Mouse (Mus musculus): ENCODE measurements around the gene Dgke. TPM values are rescaled to one million over a fixed set of nuclear protein-coding genes. Genes with fewer than 3 reads are reported as not detected.

The Dgke gene
- polyA plus RNA-seq, 1 experiment from 2014 or later = 0.68 TPM

DNA sequence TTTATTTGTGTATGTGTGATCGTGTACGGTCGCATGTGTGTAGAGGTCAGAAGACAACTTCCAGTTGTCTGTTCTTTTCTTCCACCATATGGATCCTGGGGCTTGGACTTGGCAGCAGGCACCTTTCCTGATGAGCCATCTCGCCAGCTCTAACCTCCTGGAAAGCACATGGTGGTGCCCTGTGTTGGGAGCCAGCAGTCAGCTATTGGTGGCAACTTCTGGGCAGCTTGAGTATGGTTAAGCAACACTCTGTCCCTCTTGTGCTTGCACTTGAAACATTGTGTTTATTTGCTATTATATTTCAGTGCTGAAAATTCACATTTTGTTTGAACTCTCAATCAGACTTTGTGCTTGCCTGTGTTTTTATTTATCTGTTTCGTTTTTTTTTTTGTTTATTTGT lies 77.7 kb downstream of the Dgke start:
- H3K27ac ChIP-seq (ENCODE audit: low read length) = no peak overlapping the region
- no peak for ATAC-seq (ENCODE audit: low read depth)

DNA sequence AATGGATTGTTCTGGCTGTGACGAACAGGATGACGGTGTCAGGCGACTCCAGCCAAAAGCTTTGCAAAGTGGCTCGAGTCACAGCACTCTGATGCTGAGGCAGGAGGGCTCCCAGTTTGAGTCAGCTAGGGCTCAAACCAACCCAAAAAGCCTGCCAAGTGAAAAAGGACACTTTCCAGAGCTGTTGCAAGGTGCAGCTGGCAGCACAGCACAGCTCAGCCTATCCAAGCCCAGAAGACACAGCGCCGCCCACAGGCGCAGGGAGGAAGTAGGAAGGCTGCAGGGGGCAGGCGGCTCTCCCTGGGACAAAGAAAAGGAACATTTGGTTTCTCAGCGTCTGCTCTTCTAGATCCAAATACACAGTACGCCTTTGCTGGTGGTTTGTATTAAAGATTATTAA lies 80.0 kb downstream of the Dgke start:
- Histone ChIP-seq H3K36me3 (ENCODE audit: control insufficient read depth, insufficient read depth) (no peaks in the 10 kb centered on the region), H3K27ac (ENCODE audit: low read length) (no peak overlapping the region), H3K27me3 (ENCODE audit: control insufficient read depth, insufficient read depth, low read depth, low read length) (no peaks in the 10 kb centered on the region), H3K4me3 (ENCODE audit: low read depth, low read length) (no peak overlapping the region), H3K9ac (ENCODE audit: low read depth, low read length) (no peak overlapping the region), H3K9me3 (replicated peaks; ENCODE audit: control insufficient read depth, low read length) (no peaks in the 10 kb centered on the region), H3K4me2 (ENCODE audit: low read depth, low read length) (no peak overlapping the region), H3K4me1 (ENCODE audit: control insufficient read depth, low read depth, low read length) (no peaks in the 10 kb centered on the region; the same call in 1 of the 2 replicates)
- ATAC-seq (ENCODE audit: low read depth) = no peak
- 76% methylated on average over 10 of the region's 10 CpGs for WGBS (ENCODE audit: insufficient replicate concordance)

More for the DNA sequence above, 77.7 kb downstream of the Dgke start:
- no peaks in the 10 kb centered on the region for H3K9me3 ChIP-seq (replicated peaks; ENCODE audit: control insufficient read depth, low read length)
- WGBS (ENCODE audit: insufficient replicate concordance) = 63% methylated on average over 5 of the region's 5 CpGs
- H3K9ac ChIP-seq (ENCODE audit: low read depth, low read length) = no peak overlapping the region
- H3K4me3 ChIP-seq (ENCODE audit: low read depth, low read length) = no peak overlapping the region
- H3K27me3 ChIP-seq (ENCODE audit: control insufficient read depth, insufficient read depth, low read depth, low read length) = no peaks in the 10 kb centered on the region
- no peaks in the 10 kb centered on the region for H3K36me3 ChIP-seq (ENCODE audit: control insufficient read depth, insufficient read depth)
- no peaks in the 10 kb centered on the region; the same call in 1 of the 2 replicates for H3K4me1 ChIP-seq (ENCODE audit: control insufficient read depth, low read depth, low read length)
- no peak overlapping the region for H3K4me2 ChIP-seq (ENCODE audit: low read depth, low read length)

Other genes starting within 250 kb of the Dgke start
- 7.7 and 9.5 TPM in 2 replicates for gene Akap1, start 202.3 kb downstream of the Dgke start, polyA plus RNA-seq (2015; fragmentation: Nextera tagmentation; extraction: Ambion mirVana)
- 47.5 and 48.6 TPM in 2 replicates for gene Scpep1, start 111.4 kb downstream of the Dgke start, polyA plus RNA-seq (2015; fragmentation: Nextera tagmentation; extraction: Ambion mirVana)
- gene Elobl, start 99.9 kb downstream of the Dgke start, polyA plus RNA-seq (2015; fragmentation: Nextera tagmentation; extraction: Ambion mirVana) = not detected in 2 replicates
- 3.0 and 3.4 TPM in 2 replicates for gene Coil, start 96.6 kb downstream of the Dgke start, polyA plus RNA-seq (2015; fragmentation: Nextera tagmentation; extraction: Ambion mirVana)
- gene Trim25, start 67.5 kb downstream of the Dgke start, polyA plus RNA-seq (2015; fragmentation: Nextera tagmentation; extraction: Ambion mirVana) = 18.3 and 21.7 TPM in 2 replicates
- 0.18 and 0.32 TPM in 2 replicates for gene Gm525, start 7.0 kb upstream of the Dgke start, polyA plus RNA-seq (2015; fragmentation: Nextera tagmentation; extraction: Ambion mirVana)
- not detected in 2 replicates for gene Nog, start 235.5 kb upstream of the Dgke start, polyA plus RNA-seq (2015; fragmentation: Nextera tagmentation; extraction: Ambion mirVana)

Measured in liver, embryonic 16.5 days (tissue).